Mouse (Mus musculus): ENCODE data around the gene Egfl7.

Gene Egfl7

GRCm38 (mm10) chr2:26617331-26617730 is 37.5 kb downstream of the Egfl7 start:
- DNase-seq, result no peak

- DNase-seq, result no peak
Observed at GRCm38 (mm10) chr2:26617928-26618327, 38.1 kb downstream of the Egfl7 start.

GRCm38 (mm10) chr2:26621246-26621645 is 41.4 kb downstream of the Egfl7 start:
- no peak for DNase-seq

GRCm38 (mm10) chr2:26622984-26623383 is 43.2 kb downstream of the Egfl7 start:
- DNase-seq, result no peak

GRCm38 (mm10) chr2:26625419-26625818 is 45.6 kb downstream of the Egfl7 start:
- DNase-seq, result no peak

GRCm38 (mm10) chr2:26626081-26626480 is 46.3 kb downstream of the Egfl7 start:
- DNase-seq, result no peak

GRCm38 (mm10) chr2:26627921-26628739 is 48.3 kb downstream of the Egfl7 start, which contains the start of gene Fam69b:
Gene Fam69b (plus strand): TSS chr2:26628457.
- DNase-seq, result peak; percentile 86 to 89

GRCm38 (mm10) chr2:26628792-26629437 is 49.1 kb downstream of the Egfl7 start:
- peak in 1 of 2 experiments; percentile 31 for DNase-seq

- DNase-seq, result no peak
Observed at GRCm38 (mm10) chr2:26632541-26633395, 53.0 kb downstream of the Egfl7 start.

GRCm38 (mm10) chr2:26633953-26634530 is 54.2 kb downstream of the Egfl7 start:
- DNase-seq, result no peak

GRCm38 (mm10) chr2:26634629-26635488 is 55.0 kb downstream of the Egfl7 start:
- DNase-seq, result no peak

GRCm38 (mm10) chr2:26635489-26636324 is 55.9 kb downstream of the Egfl7 start:
- peak in 1 of 2 experiments; percentile 12 for DNase-seq

GRCm38 (mm10) chr2:26636325-26636635 is 56.5 kb downstream of the Egfl7 start:
- no peak for DNase-seq

GRCm38 (mm10) chr2:26637316-26637932 is 57.6 kb downstream of the Egfl7 start:
- DNase-seq, result no peak

GRCm38 (mm10) chr2:26638039-26638438 is 58.2 kb downstream of the Egfl7 start:
- no peak for DNase-seq

- no peak for DNase-seq
Observed at GRCm38 (mm10) chr2:26638572-26638971, 58.8 kb downstream of the Egfl7 start.

- DNase-seq, result no peak
Observed at GRCm38 (mm10) chr2:26639083-26639482, 59.3 kb downstream of the Egfl7 start.

GRCm38 (mm10) chr2:26639838-26640830 is 60.3 kb downstream of the Egfl7 start:
- DNase-seq, result peak; percentile 97 to 100

GRCm38 (mm10) chr2:26641006-26641647 is 61.3 kb downstream of the Egfl7 start:
- no peak for DNase-seq
